Comparison of ENCODE assay signal across 21 mouse cellular contexts in the genomic region with DNA sequence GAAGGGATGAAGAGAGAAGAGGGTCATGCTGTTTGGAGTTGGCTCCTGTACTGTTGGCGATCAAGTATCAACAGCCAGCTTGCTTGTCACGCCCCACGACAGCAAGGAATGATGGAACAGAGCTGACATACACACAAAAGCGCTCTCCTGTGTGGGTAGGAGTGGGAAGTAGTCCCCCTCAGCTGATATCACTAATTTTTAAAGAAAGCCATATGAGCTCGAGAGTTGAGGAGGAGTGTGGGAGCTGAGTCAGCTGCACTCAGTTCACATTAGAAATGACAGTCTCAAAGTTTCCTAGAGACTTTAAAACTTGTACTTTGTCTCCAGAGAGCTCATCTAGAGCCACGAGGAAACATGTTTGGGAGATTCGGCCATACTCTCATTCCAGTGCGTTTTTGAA.
DNase-seq lines count a peak whose midpoint lies in the region; ATAC-seq lines count a peak whose summit lies in the region.
"Had no signal": no experiment of that assay in that cellular context is flagged by ENCODE, and none has a peak within 500 bp of the region (broad histone marks: within the 10 kb centered on the region; RNA-seq: fewer than 3 reads in every experiment).

No protein-coding gene starts in this region.

- ATAC-seq in frontal cortex, adult (ENCODE audit: low TSS enrichment) = peak; percentile 17; the same call in 1 of the 2 replicates
- ATAC-seq: activated CD4-positive, CD25-positive, alpha-beta regulatory T cell, adult 4 months; CD4-positive, CD25-positive, alpha-beta regulatory T cell, adult 4 months; forebrain, embryonic 14.5 days; forebrain, embryonic 16.5 days; Patski had no signal

- DNase-seq in frontal cortex, postnatal 14 days (ENCODE audit: low spot score in 2 of 2) = no peak
- DNase-seq in layer of hippocampus, adult 9-11 months = peak; percentile 38
- no peak for DNase-seq in layer of hippocampus, adult 11-12 months (ENCODE audit: low spot score)
- peak; percentile 42 to 52 for DNase-seq in right cerebral cortex, adult 2 months (ENCODE audit: low spot score in 2 of 2)
- DNase-seq in right cerebral cortex, postnatal 36 days (ENCODE audit: low spot score in 2 of 2) = no peak
- DNase-seq: adrenal gland, adult 8-10 months; adrenal gland, postnatal 14 days; adrenal gland, postnatal 36 days; B cell, adult 2 months; cerebellum, adult 11 months; cerebellum, adult 18-20 months; cerebellum, adult 8-10 months; cerebellum, adult 9-11 months; cerebellum, postnatal 14 days; embryo, embryonic 11 days had no signal

Comparison
In these comparisons a context has a peak if more than half of its experiments do, and no peak if none do; other contexts are left out.
1. DNase-seq: peak in layer of hippocampus, adult 9-11 months (single experiment) and right cerebral cortex, adult 2 months (2 of 2); none in frontal cortex, postnatal 14 days (0 of 2), layer of hippocampus, adult 11-12 months (single experiment) and right cerebral cortex, postnatal 36 days (0 of 2).